Mouse (Mus musculus) CH12.LX (cell line): ENCODE measurements around the gene Slx4ip. TPM values are rescaled to one million over a fixed set of nuclear protein-coding genes. Genes with fewer than 3 reads are reported as not detected.

Experiments
- DNase-seq: peaks from one replicate; pipeline ENCODE4 v3.0.0-alpha.2; 2013; ENCODE audit errors: extremely low read depth
- H3K27ac ChIP-seq: 2 replicates; pipeline ENCODE4 v1.5.1; 2012; ENCODE audit warnings: low read depth, mild to moderate bottlenecking, control low read depth, moderate library complexity; ENCODE audit not compliant: insufficient read depth
- H3K27me3 ChIP-seq: replicated peaks from 2 replicates; pipeline ENCODE3; 2012; ENCODE audit warnings: inconsistent platforms
- H3K36me3 ChIP-seq, 2 experiments: replicated peaks in 1 of 2; 2 replicates each; pipeline versions ENCODE3 to v1.6.1; 2012; ENCODE audit warnings: inconsistent platforms in 1 of 2, low read length in 1 of 2, mild to moderate bottlenecking in 1 of 2, mixed read lengths in 1 of 2, moderate library complexity in 1 of 2; ENCODE audit not compliant: control insufficient read depth in 1 of 2, insufficient read depth in 1 of 2
- H3K4me1 ChIP-seq, 2 experiments: 2 replicates each; pipeline ENCODE4 v1.6.1; 2012; ENCODE audit warnings: inconsistent platforms in 1 of 2, moderate library complexity in 1 of 2; ENCODE audit not compliant: insufficient read depth in 2 of 2, control insufficient read depth in 1 of 2
- H3K4me2 ChIP-seq: 2 replicates; pipeline ENCODE4 v1.6.1; 2012; ENCODE audit warnings: low read depth, mild to moderate bottlenecking, control low read depth; ENCODE audit not compliant: poor library complexity, insufficient read depth, severe bottlenecking
- H3K4me3 ChIP-seq, 3 experiments: fragments of 150-350 bp in 1 of 3; sonication (generic) in 1 of 3; replicated peaks in 1 of 3; 2 replicates each; pipeline versions ENCODE3 to v1.5.1; 2011 to 2012; ENCODE audit warnings: low read depth in 2 of 3, low read length in 2 of 3, mild to moderate bottlenecking in 2 of 3, moderate library complexity in 2 of 3, control low read depth in 1 of 3, improper control_type of control experiment in 1 of 3, inconsistent platforms in 1 of 3, mixed read lengths in 1 of 3; ENCODE audit not compliant: poor library complexity in 1 of 3
- H3K79me2 ChIP-seq: replicated peaks from 2 replicates; pipeline ENCODE4 v1.6.1; 2012; ENCODE audit warnings: mild to moderate bottlenecking, moderate library complexity; ENCODE audit not compliant: control insufficient read depth, poor library complexity, insufficient read depth, severe bottlenecking; ENCODE audit errors: extremely low read depth
- H3K9ac ChIP-seq: 2 replicates; pipeline ENCODE4 v1.6.1; 2012; ENCODE audit warnings: low read depth, mild to moderate bottlenecking, control low read depth, moderate library complexity; ENCODE audit not compliant: insufficient read depth
- H3K9me3 ChIP-seq: replicated peaks from 2 replicates; pipeline ENCODE3; 2012; ENCODE audit warnings: low read length, inconsistent platforms, mixed read lengths
- CTCF ChIP-seq, 2 experiments: IDR thresholded peaks in 1 of 2; conservative IDR thresholded peaks in 1 of 2; 2 replicates each; pipeline ENCODE4 v1.5.1; 2011 to 2012; ENCODE audit warnings: low read depth in 2 of 2, low read length in 2 of 2, improper control_type of control experiment in 1 of 2, inconsistent platforms in 1 of 2, mild to moderate bottlenecking in 1 of 2, moderate library complexity in 1 of 2
- E2F4 ChIP-seq: IDR thresholded peaks from 2 replicates; pipeline ENCODE4 v1.6.1; 2011; ENCODE audit warnings: low read depth, low read length, improper control_type of control experiment; ENCODE audit not compliant: insufficient replicate concordance
- ELF1 ChIP-seq: IDR thresholded peaks from 2 replicates; pipeline ENCODE4 v1.6.1; 2014; ENCODE audit warnings: low read depth, mild to moderate bottlenecking, inconsistent platforms, low read length, improper control_type of control experiment
- EP300 ChIP-seq: IDR thresholded peaks from 2 replicates; pipeline ENCODE4 v1.6.1; 2011; ENCODE audit warnings: low read length, improper control_type of control experiment
- GABPA ChIP-seq: IDR thresholded peaks from 2 replicates; pipeline ENCODE4 v1.6.1; 2012; ENCODE audit warnings: low read depth, low read length, improper control_type of control experiment, inconsistent platforms; ENCODE audit not compliant: insufficient replicate concordance
- HCFC1 ChIP-seq: IDR thresholded peaks from 2 replicates; pipeline ENCODE4 v1.6.1; 2012; ENCODE audit warnings: low read depth, mild to moderate bottlenecking, inconsistent platforms, low read length, improper control_type of control experiment
- IRF4 ChIP-seq: IDR thresholded peaks from 2 replicates; pipeline ENCODE4 v1.6.1; 2014; ENCODE audit warnings: low read depth, mild to moderate bottlenecking, inconsistent platforms, low read length, improper control_type of control experiment
- JUN ChIP-seq: IDR thresholded peaks from 2 replicates; pipeline ENCODE4 v1.6.1; 2011; ENCODE audit warnings: low read depth, mild to moderate bottlenecking, low read length, improper control_type of control experiment, moderate library complexity; ENCODE audit not compliant: insufficient read depth
- MYC ChIP-seq: IDR thresholded peaks from 2 replicates; pipeline ENCODE4 v1.6.1; 2011; ENCODE audit warnings: low read depth, mild to moderate bottlenecking, improper control_type of control experiment, low read length
- NELFE ChIP-seq: IDR thresholded peaks from 2 replicates; pipeline ENCODE4 v1.6.1; 2011; ENCODE audit warnings: low read depth, low read length, improper control_type of control experiment
- PAX5 ChIP-seq: IDR thresholded peaks from 2 replicates; pipeline ENCODE4 v1.6.1; 2012; ENCODE audit warnings: low read length, inconsistent platforms, mixed read lengths
- POLR2AphosphoS2 ChIP-seq: IDR thresholded peaks from 2 replicates; pipeline ENCODE4 v1.6.1; 2011; ENCODE audit warnings: low read depth, low read length, improper control_type of control experiment
- RAD21 ChIP-seq: IDR thresholded peaks from 2 replicates; pipeline ENCODE4 v1.6.1; 2011; ENCODE audit warnings: low read depth, mild to moderate bottlenecking, low read length, improper control_type of control experiment, moderate library complexity
- RCOR1 ChIP-seq: conservative IDR thresholded peaks from 2 replicates; pipeline ENCODE4 v1.6.1; 2012; ENCODE audit warnings: low read depth, mild to moderate bottlenecking, inconsistent platforms, low read length, improper control_type of control experiment
- TCF12 ChIP-seq: IDR thresholded peaks from 2 replicates; pipeline ENCODE4 v1.6.1; 2014; ENCODE audit warnings: low read depth, mild to moderate bottlenecking, inconsistent platforms, low read length, improper control_type of control experiment
- USF2 ChIP-seq: conservative IDR thresholded peaks from 2 replicates; pipeline ENCODE4 v1.6.1; 2011; ENCODE audit warnings: low read depth, low read length, improper control_type of control experiment
- ZC3H11A ChIP-seq: IDR thresholded peaks from 2 replicates; pipeline ENCODE4 v1.6.1; 2012; ENCODE audit warnings: low read depth, mild to moderate bottlenecking, inconsistent platforms, low read length, improper control_type of control experiment
- ZMIZ1 ChIP-seq: IDR thresholded peaks from 2 replicates; pipeline ENCODE4 v1.6.1; 2012; ENCODE audit warnings: low read depth, mild to moderate bottlenecking, inconsistent platforms, low read length, improper control_type of control experiment
- ZNF384 ChIP-seq: IDR thresholded peaks from 2 replicates; pipeline ENCODE4 v1.6.1; 2012; ENCODE audit warnings: low read depth, low read length, improper control_type of control experiment, inconsistent platforms
- dilution Hi-C: fragments of 300-500 bp; cut with MboI; formaldehyde crosslinking; loops from 2 replicates; pipeline ENCODE4 v1.14.3; 2020; ENCODE audit warnings: low sequenced_read_pairs; ENCODE audit not compliant: extremely low pct_unique_long_range_greater_than_20kb, extremely low pct_ligation_motif_present
- in situ Hi-C: fragments of 300-500 bp; cut with MboI; formaldehyde crosslinking; loops from 3 replicates; pipeline ENCODE4 v1.14.3; 2019; ENCODE audit warnings: low sequenced_read_pairs, low pct_ligation_motif_present, low pct_unique_long_range_greater_than_20kb, mixed read lengths
- polyA plus RNA-seq: library from polyadenylated mRNA; unstranded; fragments of >175 nt; gene quantifications from 2 replicates; pipeline ENCODE4 v1.2.1, GENCODE M21; 2012; ENCODE audit warnings: low read depth; ENCODE audit not compliant: insufficient read length
- total RNA-seq, 2 experiments: library from RNA; depleted of rRNA; stranded (reverse); fragments of 300-350 nt in 1 of 2; fragments of >200 nt in 1 of 2; gene quantifications; 2 replicates each; pipeline ENCODE4 v1.2.3; 2012 to 2014

The Slx4ip gene
- total and polyA plus RNA-seq, 3 experiments = 4.1 to 6.7 (median 4.7) TPM

GRCm38 (mm10) chr2:137049906-137050305 lies 158.9 kb downstream of the Slx4ip start:
- no peaks in the 10 kb centered on the region for H3K79me2 ChIP-seq
- no peaks in the 10 kb centered on the region for H3K9me3 ChIP-seq
- no peak for TF ChIP-seq EP300
- TF ChIP-seq ZC3H11A = no peak
- TF ChIP-seq ELF1 = no peak
- TF ChIP-seq JUN = no peak
- no peak for TF ChIP-seq TCF12
- TF ChIP-seq NELFE = no peak
- TF ChIP-seq CTCF (conservative IDR thresholded peaks at IDR 0.05 in 1 of 2, IDR thresholded peaks at IDR 0.05 in 1 of 2; ENCODE audit: low read depth in 2 of 2, low read length in 2 of 2) = no peak
- DNase-seq = no peak
- H3K9ac ChIP-seq = no peak overlapping the region
- no peak overlapping the region for H3K4me2 ChIP-seq
- in situ Hi-C loops = no loop called here
- H3K27ac ChIP-seq = no peak overlapping the region
- H3K4me1 ChIP-seq = peaks cover 0 to 5% of the 10 kb centered on the region in 2 experiments; a peak in 1 of 4 replicates
- no peak overlapping the region for H3K4me3 ChIP-seq
- H3K36me3 ChIP-seq = peaks cover 4 to 25% of the 10 kb centered on the region in 2 experiments
- dilution Hi-C loops = no loop called here
- H3K27me3 ChIP-seq = no peaks in the 10 kb centered on the region

- DNase-seq = no peak
- Histone ChIP-seq H3K4me3 (no peak overlapping the region), H3K79me2 (no peaks in the 10 kb centered on the region), H3K27ac (no peak overlapping the region), H3K9me3 (no peaks in the 10 kb centered on the region), H3K4me2 (no peak overlapping the region), H3K27me3 (no peaks in the 10 kb centered on the region), H3K4me1 (no peaks in the 10 kb centered on the region), H3K36me3 (peaks cover 3 to 32% of the 10 kb centered on the region in 2 experiments), H3K9ac (no peak overlapping the region)
- in situ Hi-C loops = no loop called here
- no peak for TF ChIP-seq ZNF384
- no peak for TF ChIP-seq PAX5
- no peak for TF ChIP-seq HCFC1
- TF ChIP-seq GABPA = no peak
- no peak for TF ChIP-seq MYC
- TF ChIP-seq E2F4 = no peak
- no peak for TF ChIP-seq RCOR1
- no peak for TF ChIP-seq ZMIZ1
- no peak for TF ChIP-seq POLR2AphosphoS2
- TF ChIP-seq USF2 = no peak
- no peak for TF ChIP-seq RAD21
- no peak for TF ChIP-seq JUN
- TF ChIP-seq IRF4 = no peak
- dilution Hi-C loops = no loop called here
These were observed 172.8 kb downstream of the Slx4ip start for GRCm38 (mm10) chr2:137063829-137064228.
